Mouse (Mus musculus): Measurements from ENCODE around the gene Entpd8.

Entpd8 gene

DNA sequence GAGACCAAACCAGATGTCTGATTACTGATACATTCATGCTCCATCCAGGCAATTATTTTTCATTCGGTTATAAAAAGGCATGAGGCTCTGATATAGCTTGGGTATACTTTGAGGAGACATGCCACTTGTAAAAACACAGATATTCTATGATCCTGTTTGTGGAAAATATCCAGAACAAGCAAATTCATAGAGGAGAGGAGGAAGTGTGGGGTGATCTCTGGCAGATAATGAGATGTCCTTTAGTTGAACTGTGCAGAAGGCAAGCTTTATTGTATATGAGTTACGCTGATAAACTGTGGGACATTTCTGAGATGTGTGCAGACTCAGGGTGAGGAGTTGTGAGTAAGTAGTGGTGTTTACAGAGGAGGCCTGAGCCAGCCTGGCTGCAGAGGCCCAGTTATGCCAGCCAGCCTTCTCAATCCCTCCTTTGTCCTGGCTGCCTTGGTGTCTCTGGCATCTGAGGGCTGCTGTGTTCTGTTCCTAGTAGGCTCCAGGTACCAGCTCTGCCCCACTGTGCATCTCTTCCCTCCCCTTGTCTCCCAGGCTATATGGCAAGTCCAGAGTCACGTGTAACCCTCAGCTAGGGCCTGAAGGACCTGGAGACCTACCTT, 18.0 kb downstream of the Entpd8 start:
- no peak for DNase-seq

DNA sequence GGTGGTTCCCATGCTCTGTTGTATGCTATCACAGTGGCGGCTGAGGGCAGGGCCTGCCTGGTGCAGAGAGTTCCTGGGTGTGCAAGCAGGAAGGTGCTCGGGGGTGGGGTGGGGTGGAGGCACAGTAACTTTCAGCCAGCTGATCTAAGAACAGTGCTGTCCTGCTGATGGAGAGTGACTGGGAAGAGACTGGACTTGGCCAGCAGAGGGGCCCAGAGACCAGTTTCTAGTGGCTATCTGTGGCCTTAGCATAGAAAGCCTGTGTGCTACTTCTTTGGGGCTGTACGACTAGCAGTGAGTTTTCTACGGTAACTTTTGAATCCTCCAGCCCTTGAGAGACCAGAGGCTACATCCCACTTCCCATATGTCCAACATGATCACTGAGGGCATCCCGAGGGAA, 18.9 kb downstream of the Entpd8 start:
- no peak for DNase-seq

DNA sequence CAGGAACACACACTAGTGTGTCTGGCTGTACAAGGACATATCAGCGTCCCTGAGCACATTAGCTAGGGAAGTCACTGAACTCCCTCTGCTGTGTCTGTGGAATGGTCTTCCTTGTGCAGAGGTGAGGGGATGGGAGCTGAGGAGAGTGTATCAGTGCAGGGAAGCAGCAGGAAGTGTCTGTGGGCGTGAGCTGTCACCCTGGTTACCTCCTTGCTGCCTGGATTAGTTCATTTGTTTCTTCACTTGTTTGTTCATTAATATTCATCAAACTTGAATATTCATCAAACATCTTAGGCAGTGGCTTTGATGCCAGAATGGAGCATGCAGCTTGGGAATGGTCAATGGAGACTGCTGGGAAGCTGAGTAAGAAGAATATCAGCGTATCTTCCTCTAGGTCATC, 19.6 kb downstream of the Entpd8 start:
- no peak for DNase-seq

DNA sequence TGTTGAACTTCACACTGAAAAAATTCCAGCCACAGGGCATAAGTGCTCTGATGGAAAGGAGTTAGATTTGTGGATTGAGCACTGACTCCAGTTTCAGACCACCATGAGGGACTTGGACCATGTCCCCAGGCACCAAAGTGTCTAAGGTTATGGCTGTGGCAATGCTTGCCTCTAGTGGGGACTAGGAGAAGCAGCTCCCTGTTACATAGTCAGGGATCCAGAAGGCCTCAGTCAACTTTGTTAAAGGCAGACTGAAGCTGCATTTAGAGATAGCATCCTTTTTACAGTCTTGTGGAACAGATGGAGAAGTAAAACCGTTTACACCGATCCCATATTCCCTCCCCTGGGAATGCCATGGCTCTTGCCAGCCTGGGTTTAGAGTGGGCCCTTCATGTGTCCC, 24.0 kb downstream of the Entpd8 start:
- DNase-seq: no peak

DNA sequence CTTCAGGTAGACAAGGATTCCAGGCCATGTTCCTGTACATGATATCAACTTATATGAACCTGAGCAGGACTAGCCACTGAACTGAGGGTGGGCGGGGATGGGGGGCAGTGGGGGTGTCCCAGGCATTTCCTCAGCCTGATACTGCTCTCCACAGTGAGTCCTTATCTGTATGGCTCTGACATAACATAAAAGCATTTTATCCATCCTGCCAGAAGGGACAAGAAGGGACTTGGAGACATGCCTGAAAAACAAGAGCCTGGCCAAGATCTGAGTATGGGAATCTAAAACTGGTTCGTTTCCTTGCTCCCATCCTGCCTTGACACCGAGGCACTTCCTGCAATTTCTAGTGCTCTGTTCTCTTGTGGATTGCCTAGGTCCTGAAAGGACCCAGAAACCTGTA, 25.9 kb downstream of the Entpd8 start:
- DNase-seq: no peak

DNA sequence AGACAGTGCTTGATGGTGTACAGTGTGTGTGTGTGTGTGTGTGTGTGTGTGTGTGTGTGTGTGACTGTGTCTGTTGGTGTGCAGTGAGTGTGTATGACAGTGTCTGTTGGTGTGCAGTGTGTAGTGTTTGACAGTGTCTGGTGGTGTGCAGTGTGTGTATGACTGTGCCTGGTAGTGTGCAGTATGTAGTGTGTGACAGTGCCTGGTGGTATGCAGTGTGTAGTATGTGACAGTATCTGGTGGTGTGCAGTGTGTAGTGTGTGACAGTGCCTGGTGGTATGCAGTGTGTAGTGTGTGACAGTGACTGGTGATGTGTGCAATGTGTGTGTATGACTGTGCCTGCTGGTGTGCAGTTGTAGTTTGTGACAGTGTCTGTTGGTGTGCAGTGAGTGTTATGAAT, 29.4 kb downstream of the Entpd8 start:
- no peak for DNase-seq

DNA sequence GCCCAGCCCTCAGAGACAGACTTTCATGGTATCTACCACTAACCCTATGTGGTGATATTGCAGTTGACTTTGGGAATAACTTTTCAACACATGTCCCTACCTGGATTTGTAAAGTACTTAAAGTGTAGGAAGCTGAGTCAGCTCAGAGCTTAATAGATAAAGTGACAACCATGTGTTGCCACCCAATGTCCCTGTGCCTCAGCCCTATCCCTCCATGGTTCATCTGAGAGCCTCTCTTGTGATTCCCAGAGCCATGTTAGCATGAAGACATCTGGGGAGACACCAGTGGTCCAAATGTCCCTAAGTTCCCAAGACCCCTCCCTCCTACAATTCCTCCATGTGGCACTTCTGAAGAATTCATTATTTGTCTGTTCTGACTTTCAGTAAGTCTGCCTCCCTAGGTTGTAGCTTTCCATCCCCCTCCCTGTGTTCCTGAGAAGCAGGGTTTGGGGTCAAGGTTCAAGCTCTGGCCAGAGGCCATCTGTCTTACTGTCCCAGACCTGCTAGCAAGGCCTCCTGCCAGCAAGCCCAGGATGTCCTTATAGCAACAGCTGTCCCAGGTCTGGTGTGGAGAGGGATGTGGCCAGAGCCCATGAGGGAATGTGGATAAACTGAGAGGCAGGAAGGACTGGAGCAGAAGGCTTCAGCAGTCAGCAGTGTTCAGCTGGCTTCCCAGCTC, 30.5 kb downstream of the Entpd8 start:
- DNase-seq: no peak

DNA sequence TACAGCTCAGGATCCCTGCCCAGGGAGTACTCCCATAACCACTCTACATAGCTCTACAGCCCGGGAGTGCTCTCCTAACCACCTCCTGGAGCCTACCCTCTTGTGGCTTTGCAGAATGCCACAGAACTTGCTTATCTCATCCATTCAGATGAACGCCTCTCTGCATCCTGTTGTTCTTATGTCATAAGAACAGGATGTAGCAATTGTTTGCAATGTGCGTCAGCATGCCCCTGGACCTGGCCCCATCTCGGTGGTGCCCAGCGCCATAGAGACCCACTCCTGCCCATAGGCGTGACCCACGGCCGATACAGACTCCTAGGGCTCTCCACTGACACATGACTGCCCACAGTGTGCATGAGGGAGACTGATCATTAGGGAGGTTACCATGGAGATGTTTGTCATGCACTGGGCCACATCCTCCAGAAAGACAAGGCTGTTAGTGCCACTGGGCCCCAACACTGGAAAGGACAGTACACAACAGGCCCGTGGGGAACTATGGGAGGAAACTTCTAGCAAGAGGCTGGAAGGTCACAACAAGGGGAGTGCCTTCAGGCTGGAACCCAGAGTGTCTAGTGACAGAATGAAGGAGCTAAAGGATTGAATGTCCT, 31.2 kb downstream of the Entpd8 start:
- no peak for DNase-seq

DNA sequence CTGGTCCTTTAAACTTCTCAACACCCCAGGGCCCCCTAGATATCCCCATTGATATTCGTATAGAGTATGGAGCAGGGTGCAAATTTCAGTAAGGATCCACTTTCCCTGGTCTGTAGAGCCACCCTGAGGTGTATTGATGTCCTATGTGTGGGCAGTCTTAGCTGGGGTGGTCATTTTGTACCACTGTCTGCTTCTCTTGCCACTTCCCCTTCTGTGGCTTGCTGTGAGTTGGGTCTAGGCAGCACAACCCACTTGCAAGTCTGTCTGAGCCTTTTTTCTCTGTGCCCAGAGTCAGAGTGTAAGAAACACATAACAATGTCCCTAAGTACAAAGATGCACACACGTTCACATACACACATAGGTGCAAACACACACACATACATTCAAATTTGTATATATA, 34.2 kb downstream of the Entpd8 start:
- no peak for DNase-seq

DNA sequence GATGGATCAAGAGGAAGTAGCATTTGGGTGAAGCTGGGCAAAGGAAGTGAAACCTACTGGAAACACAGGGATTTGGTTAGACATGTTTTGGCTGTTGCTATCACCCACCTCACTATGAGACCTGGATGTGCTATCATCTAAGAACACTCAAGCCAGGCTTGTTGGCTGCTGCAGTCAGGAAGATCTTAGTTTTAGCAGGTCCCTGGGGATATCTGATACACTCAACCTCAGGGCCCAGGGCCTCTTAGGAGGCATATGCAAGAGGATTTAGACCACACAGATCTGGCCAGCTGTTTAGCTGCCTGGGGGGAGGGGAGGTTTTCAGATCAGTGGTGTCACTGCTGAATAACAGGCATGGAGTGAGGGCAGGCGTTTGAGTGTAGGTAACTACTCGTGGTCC, 35.3 kb downstream of the Entpd8 start:
- DNase-seq: no peak

DNA sequence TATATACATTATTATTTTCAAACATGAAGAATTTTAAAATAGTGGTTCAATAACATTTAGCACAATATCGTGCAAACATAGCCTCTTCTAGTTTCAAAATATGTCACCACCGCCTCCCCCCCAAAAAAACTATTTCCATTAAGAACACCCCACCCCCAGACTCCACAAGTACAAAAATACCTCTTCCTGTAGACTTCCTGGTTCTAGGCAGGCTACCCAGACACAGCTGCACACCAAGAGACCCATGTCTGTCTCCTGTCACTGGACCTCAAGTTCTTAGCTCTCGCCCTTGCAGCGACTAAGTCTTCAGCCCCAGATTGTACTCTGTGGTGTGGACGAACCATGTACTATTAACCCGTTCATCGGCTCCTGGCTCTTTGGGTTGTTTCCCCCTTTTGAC, 40.9 kb downstream of the Entpd8 start:
- DNase-seq: no peak

DNA sequence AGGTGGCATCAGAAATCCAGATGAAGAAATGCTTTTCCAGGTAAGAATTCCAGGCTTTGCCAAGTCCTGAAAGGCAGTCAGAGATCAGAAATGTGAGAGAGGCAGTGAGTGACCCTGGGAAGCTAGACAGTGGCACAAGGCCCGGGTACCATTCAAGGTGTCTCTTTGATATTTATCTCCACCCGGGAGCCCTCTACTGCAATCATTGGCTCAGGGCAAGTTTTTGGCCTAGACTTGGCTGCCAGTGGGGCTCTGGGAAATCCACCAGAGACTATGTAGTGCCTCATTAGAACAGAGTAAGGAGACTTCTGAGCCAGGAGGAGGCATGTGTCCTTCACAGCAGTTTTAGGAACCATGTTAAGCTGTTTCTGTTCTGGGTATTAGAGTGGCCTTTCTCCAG, 42.6 kb downstream of the Entpd8 start:
- DNase-seq: no peak

DNA sequence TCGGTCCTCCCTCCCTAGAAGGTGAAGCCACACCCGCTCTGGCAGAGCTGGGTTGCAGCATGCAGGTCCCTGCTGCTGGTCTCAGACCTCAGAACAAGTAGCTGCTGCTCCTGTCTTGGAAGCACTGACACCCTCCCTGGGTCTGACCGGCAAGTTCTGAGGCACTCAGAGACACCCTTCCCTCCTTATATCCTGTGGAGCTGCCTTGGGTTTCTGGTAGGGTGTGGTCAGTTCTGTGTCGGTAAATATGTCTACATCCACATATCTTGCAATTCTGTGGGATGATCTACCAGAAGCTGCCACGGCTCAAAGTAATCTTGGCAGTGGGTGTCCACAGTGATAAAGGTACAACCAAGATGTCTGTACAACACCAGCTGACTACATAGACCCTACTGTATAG, 43.4 kb downstream of the Entpd8 start:
- no peak for DNase-seq

DNA sequence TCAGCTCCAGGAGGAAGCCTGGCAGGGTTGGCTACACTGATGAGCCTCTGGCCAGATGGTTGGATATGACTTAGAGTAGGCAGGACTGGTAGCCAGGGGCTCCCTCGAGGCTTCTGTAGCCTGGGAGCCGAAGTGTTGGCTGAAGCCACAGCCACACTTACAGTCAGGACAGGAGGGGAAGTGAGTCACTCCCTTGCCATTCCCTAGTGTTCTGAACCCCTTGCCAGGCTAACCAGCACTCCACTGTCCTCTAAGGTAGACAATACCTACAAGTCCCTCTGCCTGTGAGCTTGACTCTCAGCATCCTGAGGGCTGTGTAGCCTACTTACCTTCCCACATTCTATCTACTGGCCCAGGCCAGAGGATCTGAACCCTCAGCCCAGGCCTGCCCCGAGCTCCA, 44.3 kb downstream of the Entpd8 start:
- no peak for DNase-seq

DNA sequence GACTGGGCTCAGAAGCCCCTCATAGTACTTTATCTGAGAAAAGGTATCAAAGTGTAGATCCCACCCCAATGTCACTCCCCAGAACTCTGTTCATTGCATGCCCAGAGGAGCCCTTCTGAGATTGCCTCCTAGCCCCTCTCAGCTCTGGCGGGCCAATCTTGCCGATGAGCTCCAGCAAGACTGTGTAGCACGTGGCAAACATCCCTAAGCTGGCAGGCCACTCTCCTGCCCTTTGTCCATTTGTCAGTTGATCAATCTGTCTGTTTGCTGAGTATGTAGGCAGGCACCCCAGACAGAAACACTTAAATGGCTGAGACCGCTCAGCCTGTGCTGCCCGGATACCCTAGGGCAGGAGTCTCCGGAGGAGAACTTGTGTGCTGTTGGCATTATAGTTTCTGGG, 45.0 kb downstream of the Entpd8 start:
- no peak for DNase-seq

DNA sequence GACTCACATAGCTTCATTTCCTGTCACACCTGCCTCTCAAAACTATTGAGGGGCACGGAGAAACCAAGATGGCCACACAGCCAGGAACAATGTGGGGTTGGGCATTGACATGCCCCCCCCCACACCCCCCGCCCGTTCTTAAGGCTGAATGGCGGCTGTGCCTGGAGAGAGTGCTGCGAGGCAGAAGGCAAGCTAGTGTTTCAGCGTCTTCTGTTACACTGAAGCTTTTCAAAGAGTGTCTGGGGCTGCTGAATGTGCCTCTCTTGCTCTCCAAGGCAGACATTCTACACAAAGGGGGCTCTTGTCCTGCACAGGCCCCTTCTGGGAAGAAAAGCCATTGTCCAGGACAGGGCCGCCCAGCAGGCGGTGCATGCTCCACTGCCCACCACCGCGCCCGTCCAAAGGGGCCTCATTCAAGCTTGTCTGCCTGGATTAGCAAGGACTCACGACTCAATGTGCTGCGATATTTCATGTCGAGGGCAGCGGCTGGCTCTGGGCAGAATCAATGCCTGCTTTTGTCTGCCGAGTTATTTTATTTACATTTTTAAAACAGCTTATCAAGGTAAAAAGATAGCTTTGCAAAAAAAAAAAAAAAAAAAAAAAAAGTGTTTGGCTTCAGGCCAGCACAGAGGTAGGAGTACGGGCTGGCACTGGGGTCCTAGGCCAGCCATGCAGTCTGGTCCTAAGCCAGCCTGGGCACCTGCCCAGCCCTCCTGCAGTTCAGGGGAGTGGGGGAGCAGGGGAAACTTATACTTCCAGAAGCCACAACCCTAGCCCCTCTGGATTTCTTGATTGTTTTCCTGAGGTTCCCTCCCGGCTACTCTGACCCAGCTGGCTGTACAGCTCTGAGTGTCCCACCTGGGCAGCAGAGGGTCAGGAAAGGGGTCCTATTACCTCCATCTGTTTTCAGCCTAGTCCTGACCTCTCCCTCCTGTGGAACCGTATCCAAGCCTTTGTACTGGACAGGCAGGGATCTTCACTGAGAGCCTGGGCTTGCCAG, 46.2 kb downstream of the Entpd8 start:
- peak; percentile 12 for DNase-seq

DNA sequence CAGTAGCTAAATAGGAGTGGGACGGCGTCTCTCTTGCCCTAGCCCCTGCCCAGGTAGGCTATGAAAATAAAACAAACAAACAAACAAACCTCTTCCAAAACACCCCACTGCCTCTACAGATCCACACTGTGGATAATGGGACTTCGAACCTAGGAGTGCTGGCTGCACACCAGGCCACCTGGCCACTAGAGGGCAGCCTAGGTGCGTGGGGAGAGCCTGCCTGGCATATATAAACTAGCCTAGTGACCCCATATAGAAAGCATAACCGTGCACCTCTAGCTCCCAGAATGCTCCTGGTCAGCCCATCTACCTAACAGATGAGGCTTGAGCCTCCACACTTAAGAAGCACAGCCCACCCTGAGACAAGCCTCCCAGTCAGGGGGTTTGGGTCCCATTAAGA, 47.1 kb downstream of the Entpd8 start:
- peak; percentile 15 for DNase-seq

DNA sequence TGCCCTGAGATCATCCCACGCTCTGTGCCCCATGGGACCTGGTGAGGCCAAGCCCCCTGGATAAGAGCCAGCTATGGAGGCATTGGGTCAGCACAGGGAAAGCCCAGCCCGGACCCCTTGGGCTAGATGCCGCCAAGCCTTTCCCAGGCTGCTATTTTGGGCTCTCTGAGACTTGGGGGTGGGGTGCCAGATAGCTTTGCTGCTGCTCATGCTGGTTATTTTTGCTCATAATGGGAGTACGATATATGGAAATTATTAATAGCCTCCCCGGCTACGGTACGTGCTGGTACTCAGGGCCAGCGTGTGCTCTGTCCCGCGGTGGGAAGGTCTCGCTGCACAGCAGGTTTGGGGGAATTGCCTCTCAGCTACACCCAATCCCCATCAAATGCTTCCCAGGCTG, 48.0 kb downstream of the Entpd8 start:
- DNase-seq: no peak

DNA sequence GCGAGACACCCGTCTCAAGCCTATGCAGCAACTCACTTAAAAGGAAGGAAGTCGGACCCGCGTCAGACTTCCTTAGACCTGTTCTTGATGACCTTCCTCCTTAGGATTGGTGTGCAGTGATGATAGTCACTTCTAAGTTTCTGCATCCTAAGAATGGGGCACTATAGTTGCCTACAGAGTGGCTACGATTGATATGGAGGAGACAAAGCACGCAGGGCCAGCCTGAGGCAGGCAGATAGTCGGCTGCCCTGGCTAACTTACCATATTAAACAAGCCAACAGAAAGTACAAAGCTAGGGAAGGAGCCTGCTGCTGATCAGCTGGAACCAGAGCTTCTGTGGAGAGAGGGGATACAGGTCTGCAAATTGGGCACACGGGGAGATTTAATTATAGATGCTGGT, 51.5 kb downstream of the Entpd8 start:
- DNase-seq: no peak
